Mouse (Mus musculus): Measurements from ENCODE around the gene Atp6v1g2. TPM values are rescaled to one million over a fixed set of nuclear protein-coding genes. Genes with fewer than 3 reads are reported as not detected.
A peak's percentile ranks its signal among the peaks of the same experiment; 100 is the strongest.

The Atp6v1g2 gene
- total RNA-seq, 1 experiment from 2014 or later: 5.2 TPM

GRCm38 (mm10) chr17:35258492-35259478 is 25.3 kb downstream of the Atp6v1g2 start:
- peak; percentile 68 to 84 for ATAC-seq (replicated peaks in 1 of 2; ENCODE audit: insufficient read depth in 1 of 2, low FRiP score in 2 of 2, low TSS enrichment in 1 of 2, low read depth in 1 of 2, poor library complexity in 2 of 2, severe bottlenecking in 2 of 2)

DNA sequence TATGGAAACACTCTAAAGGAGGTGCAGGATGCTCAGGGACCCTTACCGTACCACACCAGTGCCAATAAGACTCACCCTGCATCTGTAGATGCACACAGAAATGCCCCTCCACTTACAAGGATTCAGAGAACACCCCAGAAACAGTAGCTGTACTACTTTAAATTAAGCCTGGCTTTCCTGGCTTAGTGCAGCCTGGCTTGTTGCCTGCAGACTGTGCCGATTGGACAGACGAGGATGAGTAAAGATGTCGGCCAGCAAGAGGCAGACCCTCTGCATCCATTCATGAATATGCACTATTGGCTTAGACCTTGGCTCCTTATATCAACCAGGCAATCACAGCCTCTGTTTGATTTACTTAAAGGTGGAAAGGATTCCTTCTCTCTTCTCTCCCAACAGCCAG is 26.2 kb downstream of the Atp6v1g2 start:
- ATAC-seq (replicated peaks in 1 of 2; ENCODE audit: insufficient read depth in 1 of 2, low FRiP score in 2 of 2, low TSS enrichment in 1 of 2, low read depth in 1 of 2, poor library complexity in 2 of 2, severe bottlenecking in 2 of 2): no peak

DNA sequence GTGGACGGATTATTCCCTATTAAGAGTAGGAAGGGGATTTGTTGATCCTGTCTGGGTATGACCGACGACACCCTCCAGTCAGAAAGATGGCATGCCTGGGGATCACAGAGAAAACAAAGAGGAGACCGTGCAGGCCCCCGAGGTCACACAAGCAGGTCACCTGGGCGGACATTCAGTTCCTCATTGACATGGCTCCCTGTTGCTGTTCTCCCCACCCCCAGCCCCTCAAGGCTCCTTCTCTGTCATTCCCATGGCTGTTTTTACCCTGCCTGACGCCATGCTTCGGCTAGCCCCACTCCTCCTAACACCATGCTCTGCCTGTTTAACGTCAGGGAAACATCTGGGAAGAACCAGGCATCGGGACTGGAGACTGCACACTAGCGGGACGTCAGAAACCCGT is 28.2 kb downstream of the Atp6v1g2 start:
- no peak for ATAC-seq (replicated peaks in 1 of 2; ENCODE audit: insufficient read depth in 1 of 2, low FRiP score in 2 of 2, low TSS enrichment in 1 of 2, low read depth in 1 of 2, poor library complexity in 2 of 2, severe bottlenecking in 2 of 2)

DNA sequence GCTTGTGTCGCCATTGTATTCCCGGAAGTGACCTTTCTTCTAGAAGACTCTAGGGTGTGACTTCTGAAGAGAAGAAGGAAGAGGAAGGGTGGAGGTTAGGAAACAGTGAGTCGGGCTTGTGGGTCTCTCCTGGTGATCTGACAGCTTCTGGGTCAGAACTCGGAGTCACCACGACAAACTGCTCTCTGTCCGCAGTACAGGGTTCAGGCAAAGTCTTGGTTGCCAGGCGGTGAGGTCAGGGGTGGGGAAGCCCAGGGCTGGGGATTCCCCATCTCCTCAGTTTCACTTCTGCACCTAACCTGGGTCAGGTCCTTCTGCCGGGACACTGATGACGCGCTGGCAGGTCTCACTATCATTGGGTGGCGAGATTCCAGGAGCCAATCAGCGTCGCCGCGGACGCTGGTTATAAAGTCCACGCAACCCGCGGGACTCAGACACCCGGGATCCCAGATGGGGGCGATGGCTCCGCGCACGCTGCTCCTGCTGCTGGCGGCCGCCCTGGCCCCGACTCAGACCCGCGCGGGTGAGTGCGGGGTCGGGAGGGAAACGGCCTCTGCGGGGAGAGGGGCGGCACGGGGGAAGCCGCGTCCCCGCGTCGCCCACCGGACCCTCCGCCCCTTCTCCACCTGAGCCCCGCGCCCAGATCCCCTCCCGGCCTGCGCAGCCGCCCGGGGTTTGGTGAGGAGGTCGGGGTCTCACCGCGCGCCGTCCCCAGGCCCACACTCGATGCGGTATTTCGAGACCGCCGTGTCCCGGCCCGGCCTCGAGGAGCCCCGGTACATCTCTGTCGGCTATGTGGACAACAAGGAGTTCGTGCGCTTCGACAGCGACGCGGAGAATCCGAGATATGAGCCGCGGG is 29.4 kb downstream of the Atp6v1g2 start, which contains the start of gene H2-D1:
TSS of gene H2-D1 (plus strand) at position 67 of the 859 bp plus-strand sequence.
- peak; percentile 87 to 88 for ATAC-seq (replicated peaks in 1 of 2; ENCODE audit: insufficient read depth in 1 of 2, low FRiP score in 2 of 2, low TSS enrichment in 1 of 2, low read depth in 1 of 2, poor library complexity in 2 of 2, severe bottlenecking in 2 of 2)

DNA sequence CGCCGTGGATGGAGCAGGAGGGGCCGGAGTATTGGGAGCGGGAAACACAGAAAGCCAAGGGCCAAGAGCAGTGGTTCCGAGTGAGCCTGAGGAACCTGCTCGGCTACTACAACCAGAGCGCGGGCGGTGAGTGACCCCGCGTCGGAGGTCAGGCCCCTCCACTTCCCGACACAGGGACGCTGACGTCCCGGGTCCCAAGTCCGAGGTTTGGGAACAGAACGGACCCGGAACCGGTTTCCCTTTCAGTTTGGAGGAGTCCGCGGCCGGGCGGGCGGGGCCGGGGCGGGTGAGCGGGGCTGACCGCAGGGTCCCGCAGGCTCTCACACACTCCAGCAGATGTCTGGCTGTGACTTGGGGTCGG is 30.0 kb downstream of the Atp6v1g2 start:
- ATAC-seq (replicated peaks in 1 of 2; ENCODE audit: insufficient read depth in 1 of 2, low FRiP score in 2 of 2, low TSS enrichment in 1 of 2, low read depth in 1 of 2, poor library complexity in 2 of 2, severe bottlenecking in 2 of 2): no peak

DNA sequence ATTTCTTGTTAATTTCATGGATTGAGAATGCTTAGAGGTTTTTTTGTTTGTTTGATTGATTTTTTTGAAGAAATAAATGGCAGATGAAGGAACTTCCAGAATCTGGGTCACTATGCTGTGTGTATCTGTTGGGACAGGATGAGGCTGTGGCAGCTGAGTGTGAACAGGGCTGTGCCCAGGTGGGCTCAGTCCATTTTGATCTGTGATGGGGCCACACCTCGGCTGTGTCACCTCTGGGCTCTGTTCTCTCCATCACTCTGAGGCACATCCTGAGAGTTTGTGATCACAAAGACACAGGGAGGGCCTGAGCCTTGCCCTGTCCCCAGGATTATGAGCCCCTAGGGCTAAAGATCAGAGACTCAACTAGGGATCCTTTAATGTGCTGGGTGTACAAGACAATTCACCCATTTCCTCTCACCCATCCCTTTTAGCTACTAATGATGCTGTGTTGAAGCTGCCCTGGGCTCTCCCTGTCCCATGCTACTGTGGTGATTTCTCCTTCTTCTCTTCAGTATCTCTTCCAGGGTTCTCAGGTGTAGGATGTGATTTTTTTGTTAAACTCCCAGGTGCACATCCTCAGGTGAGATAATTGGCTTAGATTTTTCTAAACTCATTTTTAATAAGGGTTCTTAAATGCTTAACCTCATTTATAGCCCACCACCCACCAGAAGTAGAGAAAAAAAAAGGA is 34.1 kb downstream of the Atp6v1g2 start:
- no peak for ATAC-seq (replicated peaks in 1 of 2; ENCODE audit: insufficient read depth in 1 of 2, low FRiP score in 2 of 2, low TSS enrichment in 1 of 2, low read depth in 1 of 2, poor library complexity in 2 of 2, severe bottlenecking in 2 of 2)

DNA sequence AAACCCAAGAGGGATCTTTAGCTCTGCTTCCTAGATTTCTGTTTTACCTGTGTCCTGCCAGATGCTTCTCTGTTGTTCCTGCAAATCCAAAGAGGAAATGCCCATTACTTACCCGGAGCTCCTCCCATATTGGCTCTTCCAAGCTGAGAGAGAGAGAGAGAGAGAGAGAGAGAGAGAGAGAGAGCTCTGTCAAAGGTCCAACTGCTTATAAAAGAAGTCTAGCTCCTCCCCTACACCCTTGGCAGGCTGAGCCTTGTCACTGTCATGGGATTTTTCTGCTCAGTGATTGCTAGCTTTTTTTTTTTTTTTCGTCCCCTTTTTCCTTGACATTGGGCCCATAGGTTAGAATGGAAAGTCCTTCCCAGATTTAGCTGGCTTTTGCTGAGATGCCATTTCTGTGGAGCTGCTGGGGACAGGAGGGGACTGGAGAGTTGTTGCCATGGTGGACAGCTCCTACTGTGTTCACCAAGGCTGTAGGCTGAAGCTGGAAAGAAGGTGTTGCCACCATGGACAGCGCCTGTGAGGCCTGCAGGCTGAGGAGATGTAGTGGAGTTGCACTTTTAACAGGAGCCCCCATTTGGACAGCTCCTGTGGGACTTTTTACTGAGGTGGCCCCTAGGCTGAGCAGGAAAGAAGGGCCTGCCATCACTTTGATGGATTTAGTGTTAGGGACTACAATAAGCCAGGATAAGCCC is 36.3 kb downstream of the Atp6v1g2 start:
- peak in 1 of 2 experiments; percentile 11; a peak in 1 of 4 replicates for ATAC-seq (replicated peaks in 1 of 2; ENCODE audit: insufficient read depth in 1 of 2, low FRiP score in 2 of 2, low TSS enrichment in 1 of 2, low read depth in 1 of 2, poor library complexity in 2 of 2, severe bottlenecking in 2 of 2)

GRCm38 (mm10) chr17:35272249-35272648 is 38.8 kb downstream of the Atp6v1g2 start:
- ATAC-seq (replicated peaks in 1 of 2; ENCODE audit: insufficient read depth in 1 of 2, low FRiP score in 2 of 2, low TSS enrichment in 1 of 2, low read depth in 1 of 2, poor library complexity in 2 of 2, severe bottlenecking in 2 of 2): no peak

DNA sequence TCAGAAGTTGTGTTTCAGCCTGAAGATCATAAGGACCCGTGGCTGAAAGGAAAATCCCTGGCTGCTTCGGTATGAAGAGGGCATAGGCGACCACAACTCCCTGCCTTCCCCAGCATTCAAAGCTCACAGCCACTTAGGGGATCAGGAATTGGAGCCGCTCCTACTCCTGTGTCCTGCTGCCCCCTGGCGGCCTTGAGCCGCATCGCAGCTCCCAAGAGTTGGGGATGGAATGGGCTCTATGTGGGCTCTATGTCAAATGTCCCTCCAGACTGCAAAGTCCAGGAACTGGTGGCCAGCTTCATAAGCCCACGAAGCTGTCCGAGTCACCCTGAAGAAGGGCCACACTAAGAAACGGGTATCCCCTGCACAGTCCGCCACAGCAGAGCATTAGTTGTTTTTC is 41.3 kb downstream of the Atp6v1g2 start:
- peak; percentile 71 to 83 for ATAC-seq (replicated peaks in 1 of 2; ENCODE audit: insufficient read depth in 1 of 2, low FRiP score in 2 of 2, low TSS enrichment in 1 of 2, low read depth in 1 of 2, poor library complexity in 2 of 2, severe bottlenecking in 2 of 2)

DNA sequence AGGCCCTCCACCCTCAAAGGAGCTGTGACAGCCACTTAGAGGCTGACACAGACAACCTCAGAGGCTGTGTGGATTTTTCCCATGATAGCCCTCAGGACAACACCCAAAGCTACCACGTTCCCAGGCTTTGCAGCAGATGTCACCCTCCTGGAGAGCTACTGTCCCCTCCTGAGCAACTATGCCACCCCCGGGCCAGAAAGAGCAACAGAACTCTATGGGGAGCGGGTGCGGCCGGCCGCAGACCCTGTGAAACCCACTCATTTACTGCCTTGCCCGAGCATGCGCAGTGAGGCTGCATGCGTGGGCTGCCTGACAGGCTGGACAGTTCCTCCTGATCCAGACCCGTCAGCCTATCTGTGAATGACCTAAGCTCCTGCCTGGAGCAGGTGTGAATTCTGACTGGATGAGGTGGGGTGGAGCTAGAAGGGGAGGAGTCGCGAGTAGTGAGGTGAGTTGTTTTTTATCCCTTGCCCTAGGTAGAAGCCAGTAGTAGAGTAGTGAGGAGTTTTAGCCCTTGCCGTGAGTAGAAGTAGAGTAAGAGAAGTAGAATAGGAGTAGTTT is 42.9 kb downstream of the Atp6v1g2 start:
- ATAC-seq (replicated peaks in 1 of 2; ENCODE audit: insufficient read depth in 1 of 2, low FRiP score in 2 of 2, low TSS enrichment in 1 of 2, low read depth in 1 of 2, poor library complexity in 2 of 2, severe bottlenecking in 2 of 2): no peak

GRCm38 (mm10) chr17:35278049-35278448 is 44.6 kb downstream of the Atp6v1g2 start:
- no peak for ATAC-seq (replicated peaks in 1 of 2; ENCODE audit: insufficient read depth in 1 of 2, low FRiP score in 2 of 2, low TSS enrichment in 1 of 2, low read depth in 1 of 2, poor library complexity in 2 of 2, severe bottlenecking in 2 of 2)

GRCm38 (mm10) chr17:35278957-35279688 is 45.7 kb downstream of the Atp6v1g2 start:
- no peak for ATAC-seq (replicated peaks in 1 of 2; ENCODE audit: insufficient read depth in 1 of 2, low FRiP score in 2 of 2, low TSS enrichment in 1 of 2, low read depth in 1 of 2, poor library complexity in 2 of 2, severe bottlenecking in 2 of 2)

- ATAC-seq (replicated peaks in 1 of 2; ENCODE audit: insufficient read depth in 1 of 2, low FRiP score in 2 of 2, low TSS enrichment in 1 of 2, low read depth in 1 of 2, poor library complexity in 2 of 2, severe bottlenecking in 2 of 2): no peak
Observed at GRCm38 (mm10) chr17:35280276-35280675, 46.8 kb downstream of the Atp6v1g2 start.

DNA sequence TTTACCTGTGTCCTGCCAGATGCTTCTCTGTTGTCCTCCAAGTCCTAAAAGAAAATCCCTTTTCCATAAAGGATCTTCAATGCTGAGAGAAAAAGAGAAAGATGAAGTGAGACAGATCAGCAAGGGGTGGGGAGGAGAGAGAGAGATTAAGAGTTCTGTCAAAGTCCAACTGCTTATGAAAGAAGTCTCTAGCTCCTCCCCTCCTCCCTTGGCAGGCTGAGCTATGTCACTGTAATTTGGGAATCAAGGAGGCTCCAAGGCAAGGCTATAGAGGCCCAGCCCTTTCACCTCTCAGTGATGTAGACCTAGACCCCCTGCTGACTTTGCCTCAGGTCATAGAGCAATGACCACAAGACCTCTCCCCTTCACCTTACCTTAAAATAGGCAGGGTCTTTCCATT is 52.0 kb downstream of the Atp6v1g2 start:
- ATAC-seq (replicated peaks in 1 of 2; ENCODE audit: insufficient read depth in 1 of 2, low FRiP score in 2 of 2, low TSS enrichment in 1 of 2, low read depth in 1 of 2, poor library complexity in 2 of 2, severe bottlenecking in 2 of 2): no peak

Data from hematopoietic stem cell, adult 5-6 weeks (primary cell).